Mouse (Mus musculus) kidney, embryonic 16.5 days (tissue): ENCODE measurements at regions not wholly inside any gene's neighbourhood (a gene's known extent, or its start where the extent isn't known, plus 50 kb on each side); places are given as distances from the start of the nearest gene placed in this dataset.

Experiments
- ATAC-seq: fragments of 200-750 bp; cut with Nextera tagmentation; 2 replicates; pipeline ENCODE4 v1.8.0; 2017; ENCODE audit warnings: moderate TSS enrichment; ENCODE audit not compliant: low FRiP score, low TSS enrichment
- H3K27ac ChIP-seq: fragments of 300-500 bp; sonication (generic); 2 replicates; pipeline ENCODE4 v1.5.1; 2014; ENCODE audit warnings: low read length
- H3K27me3 ChIP-seq: fragments of 300-500 bp; sonication (generic); 2 replicates; pipeline ENCODE4 v1.6.1; 2014; ENCODE audit warnings: low read length, control low read depth, mixed read lengths; ENCODE audit not compliant: insufficient read depth
- H3K36me3 ChIP-seq: fragments of 300-500 bp; sonication (generic); 2 replicates; pipeline ENCODE4 v1.6.1; 2014; ENCODE audit warnings: low read length, control low read depth, mixed read lengths; ENCODE audit not compliant: insufficient read depth
- H3K4me1 ChIP-seq: fragments of 300-500 bp; sonication (generic); 2 replicates; pipeline ENCODE4 v1.6.1; 2014; ENCODE audit warnings: low read length, control low read depth, mixed read lengths; ENCODE audit not compliant: insufficient read depth
- H3K4me2 ChIP-seq: fragments of 300-500 bp; sonication (generic); replicated peaks from 2 replicates; pipeline ENCODE4 v1.6.1; 2014; ENCODE audit warnings: low read depth, low read length
- H3K4me3 ChIP-seq: fragments of 300-500 bp; sonication (generic); 2 replicates; pipeline ENCODE4 v1.5.1; 2014; ENCODE audit warnings: mild to moderate bottlenecking, low read length
- H3K9ac ChIP-seq: fragments of 300-500 bp; sonication (generic); replicated peaks from 2 replicates; pipeline ENCODE4 v1.6.1; 2014; ENCODE audit warnings: low read length
- H3K9me3 ChIP-seq: fragments of 300-500 bp; sonication (generic); 2 replicates; pipeline ENCODE4 v1.6.1; 2016; ENCODE audit warnings: low read length, control low read depth
- WGBS: fragments of 180-500 bp; shearing (Covaris S2); extraction: QIAGEN DNeasy Blood & Tissue Kit; methylation state at CpG from one replicate; pipeline ENCODE4 v1.1.7; 2014; 5-methylcytosine and 5-hydroxymethylcytosine counted together

GRCm38 (mm10) chr15:43926034-43926433, 3791.9 kb downstream of the 9330182O14Rik start:
- Histone ChIP-seq H3K27me3 (no peaks in the 10 kb centered on the region), H3K9ac (no peak overlapping the region), H3K4me1 (no peaks in the 10 kb centered on the region), H3K4me2 (no peak overlapping the region), H3K27ac (no peak overlapping the region), H3K9me3 (no peaks in the 10 kb centered on the region), H3K36me3 (no peaks in the 10 kb centered on the region), H3K4me3 (no peak overlapping the region)
- ATAC-seq: no peak
- 84% methylated on average over 1 of the region's 1 CpGs for WGBS

DNA sequence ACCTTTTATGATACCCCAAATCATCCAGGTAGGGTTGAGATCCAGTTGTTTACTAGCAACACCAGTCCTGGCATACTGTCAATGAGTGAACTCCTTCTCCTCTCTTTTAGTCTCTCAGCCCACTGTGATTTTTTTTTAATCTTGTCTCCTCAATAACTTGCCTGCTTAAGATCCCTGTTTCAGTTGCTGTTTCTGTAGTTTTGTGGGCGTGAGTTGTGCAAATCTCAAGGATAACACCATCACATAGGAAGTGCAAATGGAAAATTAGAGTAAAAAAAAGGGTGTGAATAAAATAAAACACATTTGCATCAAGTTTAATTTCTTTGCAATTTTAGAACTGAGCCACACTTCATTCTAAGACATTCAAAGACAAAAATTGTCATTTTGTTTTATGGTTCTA, 3799.4 kb downstream of the 9330182O14Rik start:
- no peak overlapping the region for H3K9ac ChIP-seq
- ATAC-seq: no peak
- 88% methylated on average over 1 of the region's 1 CpGs for WGBS
- H3K9me3 ChIP-seq: no peaks in the 10 kb centered on the region
- no peak overlapping the region for H3K4me2 ChIP-seq
- no peak overlapping the region for H3K4me3 ChIP-seq
- no peaks in the 10 kb centered on the region for H3K27me3 ChIP-seq
- no peak overlapping the region for H3K27ac ChIP-seq
- H3K4me1 ChIP-seq: no peaks in the 10 kb centered on the region
- H3K36me3 ChIP-seq: no peaks in the 10 kb centered on the region

GRCm38 (mm10) chr15:43940424-43940823, 3806.3 kb downstream of the 9330182O14Rik start:
- no peak overlapping the region for H3K27ac ChIP-seq
- H3K4me3 ChIP-seq: no peak overlapping the region
- no peaks in the 10 kb centered on the region for H3K9me3 ChIP-seq
- no peaks in the 10 kb centered on the region for H3K4me1 ChIP-seq
- 52% methylated on average over 2 of the region's 2 CpGs for WGBS
- no peak for ATAC-seq
- no peaks in the 10 kb centered on the region for H3K36me3 ChIP-seq
- no peak overlapping the region for H3K4me2 ChIP-seq
- no peaks in the 10 kb centered on the region for H3K27me3 ChIP-seq
- H3K9ac ChIP-seq: no peak overlapping the region

DNA sequence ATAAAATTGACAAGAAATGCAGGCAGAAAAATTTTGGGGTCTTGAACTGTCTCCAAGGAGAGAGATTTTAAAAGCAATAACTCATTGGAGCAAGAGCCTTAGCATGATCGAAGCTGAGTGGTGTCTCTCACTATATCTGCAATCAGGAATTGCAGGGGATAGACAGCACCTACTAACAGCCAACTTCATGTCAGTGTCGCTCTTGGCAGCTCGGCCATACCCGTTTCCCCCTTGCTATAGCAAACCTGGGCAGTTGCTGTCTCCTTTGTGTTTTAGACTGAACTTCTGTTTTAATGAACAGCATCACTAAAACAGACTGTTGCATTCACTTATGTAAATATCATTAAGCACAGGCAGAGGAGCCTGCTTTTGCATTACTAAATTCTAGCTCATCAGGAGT, 3806.7 kb downstream of the 9330182O14Rik start:
- Histone ChIP-seq H3K4me1 (no peaks in the 10 kb centered on the region), H3K36me3 (no peaks in the 10 kb centered on the region), H3K27ac (no peak overlapping the region), H3K4me2 (no peak overlapping the region), H3K27me3 (no peaks in the 10 kb centered on the region), H3K9ac (no peak overlapping the region), H3K9me3 (no peaks in the 10 kb centered on the region), H3K4me3 (no peak overlapping the region)
- ATAC-seq: no peak
- 79% methylated on average over 4 of the region's 4 CpGs for WGBS

DNA sequence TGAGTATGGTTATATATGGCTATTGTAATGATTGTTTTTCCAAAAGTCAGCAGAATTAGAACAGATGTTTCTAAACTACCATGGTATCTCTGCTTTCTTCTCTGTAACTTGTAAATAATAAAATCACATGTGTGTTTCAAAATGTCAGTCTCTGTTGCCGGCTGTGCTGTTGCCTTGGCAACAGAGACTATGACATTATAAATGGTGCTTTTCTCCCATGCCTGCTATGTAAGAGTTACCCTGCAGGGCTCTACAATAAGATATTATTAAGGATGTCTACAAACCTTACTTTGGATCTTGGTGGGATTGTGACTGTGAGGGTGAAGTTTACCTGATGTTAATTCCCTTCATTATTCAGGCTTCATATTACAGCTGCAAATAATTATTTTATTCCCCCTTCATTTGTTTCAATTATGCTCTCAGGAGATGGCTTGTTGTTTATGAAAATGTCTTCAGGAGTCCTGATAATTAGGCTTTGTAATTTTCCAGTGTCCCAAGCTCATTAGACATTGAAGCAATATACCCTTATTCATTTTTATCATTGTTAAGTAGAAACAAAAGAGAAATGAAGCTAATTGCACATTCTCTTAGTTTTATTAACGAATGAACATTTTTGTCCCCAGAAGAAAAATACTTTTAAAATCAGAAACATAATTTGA, 3808.0 kb downstream of the 9330182O14Rik start:
- no peak overlapping the region for H3K27ac ChIP-seq
- H3K4me1 ChIP-seq: no peaks in the 10 kb centered on the region
- H3K27me3 ChIP-seq: no peaks in the 10 kb centered on the region
- no peaks in the 10 kb centered on the region for H3K9me3 ChIP-seq
- 68% methylated on average over 2 of the region's 2 CpGs for WGBS
- ATAC-seq: no peak
- H3K9ac ChIP-seq: no peak overlapping the region
- no peaks in the 10 kb centered on the region for H3K36me3 ChIP-seq
- H3K4me3 ChIP-seq: no peak overlapping the region
- no peak overlapping the region for H3K4me2 ChIP-seq

GRCm38 (mm10) chr15:43984991-43985390, 3850.8 kb downstream of the 9330182O14Rik start:
- Histone ChIP-seq H3K4me3 (no peak overlapping the region), H3K4me2 (no peak overlapping the region), H3K27me3 (no peaks in the 10 kb centered on the region), H3K9me3 (no peaks in the 10 kb centered on the region), H3K36me3 (no peaks in the 10 kb centered on the region), H3K4me1 (no peaks in the 10 kb centered on the region), H3K27ac (no peak overlapping the region), H3K9ac (no peak overlapping the region)
- no peak for ATAC-seq

- ATAC-seq: no peak
- H3K9me3 ChIP-seq: no peaks in the 10 kb centered on the region
- H3K27me3 ChIP-seq: no peaks in the 10 kb centered on the region
- H3K4me2 ChIP-seq: no peak overlapping the region
- WGBS: 34% methylated on average over 1 of the region's 1 CpGs
- H3K4me1 ChIP-seq: no peaks in the 10 kb centered on the region
- no peak overlapping the region for H3K9ac ChIP-seq
- no peaks in the 10 kb centered on the region for H3K36me3 ChIP-seq
- no peak overlapping the region for H3K4me3 ChIP-seq
- no peak overlapping the region for H3K27ac ChIP-seq
Observed at GRCm38 (mm10) chr15:43991229-43991628, 3857.1 kb downstream of the 9330182O14Rik start.

GRCm38 (mm10) chr15:43992936-43993335, 3858.8 kb downstream of the 9330182O14Rik start:
- H3K4me2 ChIP-seq: no peak overlapping the region
- H3K27ac ChIP-seq: no peak overlapping the region
- no peak overlapping the region for H3K4me3 ChIP-seq
- no peaks in the 10 kb centered on the region for H3K36me3 ChIP-seq
- no peaks in the 10 kb centered on the region for H3K9me3 ChIP-seq
- no peak for ATAC-seq
- no peak overlapping the region for H3K9ac ChIP-seq
- H3K27me3 ChIP-seq: no peaks in the 10 kb centered on the region
- no peaks in the 10 kb centered on the region for H3K4me1 ChIP-seq

- Histone ChIP-seq H3K4me3 (no peak overlapping the region), H3K36me3 (no peaks in the 10 kb centered on the region), H3K9me3 (no peaks in the 10 kb centered on the region), H3K4me2 (no peak overlapping the region), H3K27ac (no peak overlapping the region), H3K9ac (no peak overlapping the region), H3K4me1 (no peaks in the 10 kb centered on the region), H3K27me3 (no peaks in the 10 kb centered on the region)
- no peak for ATAC-seq
- WGBS: 30% methylated on average over 6 of the region's 6 CpGs
Observed at GRCm38 (mm10) chr15:44026468-44027028, 3892.4 kb downstream of the 9330182O14Rik start.

DNA sequence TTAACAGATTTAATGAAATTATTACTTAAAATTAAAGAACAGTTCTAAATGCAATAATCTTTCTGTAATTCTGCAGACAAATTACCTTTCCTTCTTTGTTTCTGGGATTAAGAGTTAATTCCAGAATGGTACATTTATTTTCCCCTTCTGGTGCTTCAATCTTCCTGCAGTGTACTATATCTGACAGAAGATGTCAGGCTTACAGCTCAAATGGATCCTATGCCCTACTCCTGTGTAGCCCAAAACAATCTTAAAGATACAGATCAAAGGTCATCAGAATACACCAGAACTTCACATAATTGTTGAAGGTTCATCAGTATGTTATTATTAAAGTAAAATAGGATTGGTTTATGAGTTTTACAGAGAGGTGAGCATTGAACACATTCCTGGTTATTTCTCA, 3901.7 kb downstream of the 9330182O14Rik start:
- H3K27me3 ChIP-seq: no peaks in the 10 kb centered on the region
- H3K36me3 ChIP-seq: no peaks in the 10 kb centered on the region
- H3K4me3 ChIP-seq: no peak overlapping the region
- H3K9ac ChIP-seq: no peak overlapping the region
- no peak; the same call in 1 of the 2 replicates for ATAC-seq
- no peaks in the 10 kb centered on the region for H3K4me1 ChIP-seq
- H3K27ac ChIP-seq: no peak overlapping the region
- no peak overlapping the region for H3K4me2 ChIP-seq
- H3K9me3 ChIP-seq: no peaks in the 10 kb centered on the region
